Mouse (Mus musculus) embryonic fibroblast, embryonic 13.5 days (primary cell): ENCODE measurements around the gene Sytl3. TPM values are rescaled to one million over a fixed set of nuclear protein-coding genes. Genes with fewer than 3 reads are reported as not detected.

Experiments
- H3K27ac ChIP-seq: 2 replicates; pipeline ENCODE4 v1.5.1; 2012; ENCODE audit warnings: low read length, control low read depth, inconsistent platforms; ENCODE audit not compliant: insufficient read depth
- H3K4me1 ChIP-seq: 2 replicates; pipeline ENCODE4 v1.6.1; 2011; ENCODE audit warnings: low read length; ENCODE audit not compliant: control insufficient read depth, insufficient read depth
- H3K4me3 ChIP-seq: 2 replicates; pipeline ENCODE4 v1.5.1; 2011; ENCODE audit warnings: mild to moderate bottlenecking, control low read depth, low read length; ENCODE audit not compliant: insufficient read depth
- CTCF ChIP-seq: IDR thresholded peaks from 2 replicates; pipeline ENCODE4 v1.5.1; 2011; ENCODE audit warnings: mild to moderate bottlenecking, control low read depth, low read length, moderate library complexity, borderline replicate concordance; ENCODE audit not compliant: insufficient read depth
- POLR2A ChIP-seq: IDR thresholded peaks from 2 replicates; pipeline ENCODE4 v1.6.1; 2011; ENCODE audit warnings: low read depth, mild to moderate bottlenecking, control low read depth, low read length, moderate library complexity
- polyA plus RNA-seq: library from polyadenylated mRNA; stranded (reverse); fragments of >200 nt; gene quantifications from 2 replicates; pipeline ENCODE4 v1.2.4, GENCODE M21; 2011; ENCODE audit warnings: low read depth; ENCODE audit not compliant: missing spikeins, insufficient read length

The Sytl3 gene
- polyA plus RNA-seq, 1 experiment: not detected

GRCm38 (mm10) chr17:6738836-6739235 is 79.9 kb downstream of the Sytl3 start:
- no peak for TF ChIP-seq POLR2A
- TF ChIP-seq CTCF: no peak
- no peak overlapping the region for H3K4me3 ChIP-seq
- H3K27ac ChIP-seq: no peak overlapping the region
- H3K4me1 ChIP-seq: no peaks in the 10 kb centered on the region; the same call in 1 of the 2 replicates

- TF ChIP-seq POLR2A (no peak), CTCF (no peak)
- Histone ChIP-seq H3K27ac (no peak overlapping the region), H3K4me1 (no peaks in the 10 kb centered on the region; the same call in 1 of the 2 replicates), H3K4me3 (no peak overlapping the region)
These were observed 80.4 kb downstream of the Sytl3 start for GRCm38 (mm10) chr17:6739266-6739665.

- Histone ChIP-seq H3K4me1 (no peaks in the 10 kb centered on the region; the same call in 1 of the 2 replicates), H3K4me3 (no peak overlapping the region), H3K27ac (no peak overlapping the region)
- TF ChIP-seq CTCF (no peak), POLR2A (no peak)
These were observed 80.9 kb downstream of the Sytl3 start for GRCm38 (mm10) chr17:6739756-6740155.

DNA sequence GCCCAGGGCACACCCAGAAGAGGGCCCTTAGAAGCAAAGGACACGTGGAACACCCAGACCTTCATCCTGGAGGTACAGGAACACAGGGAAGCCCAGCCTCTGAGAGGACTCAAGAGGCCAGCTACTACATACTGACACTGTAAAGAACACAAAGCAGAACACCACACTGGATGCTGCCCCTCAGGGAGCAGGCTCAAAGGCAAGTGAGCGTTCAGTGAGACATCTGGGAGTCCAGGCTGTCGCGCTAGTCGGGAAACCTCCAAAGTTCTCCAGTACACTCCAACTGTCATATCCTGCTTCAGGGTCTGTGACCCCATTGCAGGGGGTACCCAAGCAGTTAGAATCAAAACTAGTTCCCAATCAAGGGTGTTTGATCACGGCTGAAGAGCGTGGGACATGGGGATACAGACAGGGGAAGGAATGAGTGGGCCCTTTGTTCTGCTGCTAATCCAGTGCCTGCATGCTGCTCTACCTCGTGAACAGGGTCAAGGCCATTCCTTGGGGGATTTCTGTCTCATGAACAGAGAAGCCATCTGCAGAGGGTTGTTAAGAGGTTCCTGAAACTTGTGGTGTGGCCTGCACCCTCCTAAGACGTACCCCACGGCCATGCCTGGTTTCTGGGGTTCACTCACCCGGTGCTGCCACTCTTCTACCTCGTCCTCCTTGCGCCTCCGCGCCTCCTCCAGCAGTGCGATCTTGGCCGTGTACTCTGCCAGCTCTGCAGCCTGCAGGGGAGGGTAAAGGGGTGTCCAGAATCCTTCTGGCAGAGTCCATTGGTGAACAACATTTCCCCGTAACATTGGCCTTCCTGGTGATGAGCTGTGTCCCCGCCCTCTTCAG is 81.7 kb downstream of the Sytl3 start:
- H3K4me1 ChIP-seq: no peaks in the 10 kb centered on the region; the same call in 1 of the 2 replicates
- TF ChIP-seq POLR2A: no peak
- no peak for TF ChIP-seq CTCF
- H3K27ac ChIP-seq: no peak overlapping the region
- H3K4me3 ChIP-seq: no peak overlapping the region

GRCm38 (mm10) chr17:6741271-6741670 is 82.4 kb downstream of the Sytl3 start:
- no peaks in the 10 kb centered on the region; the same call in 1 of the 2 replicates for H3K4me1 ChIP-seq
- no peak for TF ChIP-seq CTCF
- TF ChIP-seq POLR2A: no peak

DNA sequence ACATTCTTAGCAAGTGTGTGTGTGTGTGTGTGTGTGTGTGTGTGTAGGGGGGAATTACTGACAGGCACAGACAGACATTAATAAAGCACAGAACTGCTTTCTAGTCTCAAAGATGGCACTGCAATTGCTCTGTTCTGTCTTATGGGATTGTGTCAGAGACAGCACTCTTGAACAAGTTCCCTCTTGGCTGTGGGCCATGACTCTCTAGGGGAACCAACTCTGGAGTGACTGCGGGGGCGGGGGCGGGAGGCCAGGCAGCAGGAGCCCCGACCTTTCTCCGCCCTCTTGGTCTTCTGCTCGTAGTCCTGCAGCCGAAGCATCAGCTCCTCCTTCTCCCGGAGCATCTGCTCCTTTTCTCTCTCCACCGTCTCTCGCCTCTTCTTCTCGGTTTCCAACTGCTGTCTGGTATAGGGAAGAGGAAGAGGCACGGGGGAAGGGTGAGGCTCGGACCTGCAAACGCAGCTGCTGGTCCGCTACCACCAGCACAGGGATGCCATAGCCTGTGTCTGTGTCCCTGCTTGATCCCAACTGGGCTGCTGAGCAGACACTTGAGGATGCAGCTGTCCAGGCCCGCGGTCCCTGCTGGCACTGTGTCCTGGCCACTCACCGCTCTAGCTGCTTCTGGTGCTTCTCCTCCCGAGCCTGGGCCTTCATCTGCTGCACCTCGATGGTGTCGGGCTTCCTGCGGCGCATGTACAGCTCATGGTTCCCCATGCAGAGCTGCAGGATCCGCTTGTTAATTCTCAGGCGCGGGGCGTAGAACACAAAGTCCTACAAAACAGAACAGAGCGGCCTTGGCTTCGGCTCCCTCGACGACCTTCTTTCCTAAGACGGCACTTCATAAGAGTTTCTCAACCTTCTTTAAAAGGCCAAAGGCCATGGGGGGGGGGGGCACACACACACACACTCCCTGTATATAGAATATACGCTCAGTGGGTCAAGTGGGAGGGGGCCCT is 83.5 kb downstream of the Sytl3 start:
- Histone ChIP-seq H3K4me1 (no peaks in the 10 kb centered on the region; the same call in 1 of the 2 replicates), H3K4me3 (no peak overlapping the region), H3K27ac (no peak overlapping the region)
- no peak for TF ChIP-seq CTCF
- TF ChIP-seq POLR2A: no peak

More at GRCm38 (mm10) chr17:6741271-6741670, 82.4 kb downstream of the Sytl3 start:
- H3K27ac ChIP-seq: no peak overlapping the region
- no peak overlapping the region for H3K4me3 ChIP-seq

- TF ChIP-seq POLR2A: no peak
- no peaks in the 10 kb centered on the region; the same call in 1 of the 2 replicates for H3K4me1 ChIP-seq
- H3K4me3 ChIP-seq: no peak overlapping the region
- no peak overlapping the region for H3K27ac ChIP-seq
These were observed 84.2 kb downstream of the Sytl3 start for GRCm38 (mm10) chr17:6743039-6743575.

DNA sequence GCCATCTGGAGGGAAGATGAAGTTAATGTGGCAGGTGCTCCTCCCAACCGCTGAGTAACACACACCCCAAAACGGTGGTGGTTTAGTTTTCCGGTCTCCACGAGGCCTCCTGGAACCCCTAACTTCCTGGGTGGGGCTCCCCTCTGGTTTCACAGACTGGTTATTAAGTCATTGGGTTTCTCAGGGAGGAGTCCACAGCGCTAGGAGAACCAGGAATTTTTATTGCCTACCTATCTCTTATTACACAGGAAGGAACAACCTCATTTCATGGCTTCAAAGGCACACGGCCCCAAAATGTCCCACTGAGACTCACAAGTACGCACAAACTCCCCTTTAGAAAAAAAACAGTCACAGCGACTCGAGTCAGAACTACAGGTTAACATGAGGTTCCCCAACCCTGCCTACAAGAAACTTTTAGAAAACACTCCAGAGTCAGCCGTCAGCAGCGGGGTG is 84.9 kb downstream of the Sytl3 start:
- Histone ChIP-seq H3K4me3 (no peak overlapping the region), H3K4me1 (peaks cover 3% of the 10 kb centered on the region), H3K27ac (no peak overlapping the region)
- TF ChIP-seq CTCF: no peak
- no peak for TF ChIP-seq POLR2A

GRCm38 (mm10) chr17:6744366-6744765 is 85.5 kb downstream of the Sytl3 start:
- Histone ChIP-seq H3K27ac (no peak overlapping the region), H3K4me1 (peaks cover 5% of the 10 kb centered on the region), H3K4me3 (no peak overlapping the region)
- TF ChIP-seq POLR2A (no peak), CTCF (no peak)

DNA sequence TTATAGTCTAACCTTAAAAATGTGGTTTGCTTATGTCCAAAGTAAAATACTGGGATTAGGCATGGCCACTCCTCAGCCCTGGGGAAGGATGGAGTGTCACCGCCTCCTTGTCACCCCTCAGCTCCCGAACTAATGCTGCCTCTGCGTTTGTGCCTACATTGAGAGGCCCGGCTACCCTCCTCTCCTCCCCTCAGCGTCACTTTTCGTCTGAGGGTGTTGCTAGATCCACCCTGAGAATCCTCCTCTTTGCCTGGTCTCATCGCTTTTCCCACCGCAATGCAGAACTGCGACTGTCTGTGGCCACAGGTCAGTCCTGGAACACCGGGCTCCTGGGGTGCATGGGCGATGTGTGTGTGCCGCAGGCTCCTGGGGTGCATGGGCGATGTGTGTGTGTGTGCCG is 86.0 kb downstream of the Sytl3 start:
- no peak for TF ChIP-seq POLR2A
- no peak for TF ChIP-seq CTCF
- Histone ChIP-seq H3K4me3 (no peak overlapping the region), H3K4me1 (peaks cover 7% of the 10 kb centered on the region), H3K27ac (no peak overlapping the region)
